Mouse (Mus musculus): ENCODE data around the gene Col4a2.

The Col4a2 gene

GRCm38 (mm10) chr8:11296282-11296943, 16.2 kb upstream of the Col4a2 start:
- DNase-seq (ENCODE audit: low read depth, low spot score) = no peak

DNA sequence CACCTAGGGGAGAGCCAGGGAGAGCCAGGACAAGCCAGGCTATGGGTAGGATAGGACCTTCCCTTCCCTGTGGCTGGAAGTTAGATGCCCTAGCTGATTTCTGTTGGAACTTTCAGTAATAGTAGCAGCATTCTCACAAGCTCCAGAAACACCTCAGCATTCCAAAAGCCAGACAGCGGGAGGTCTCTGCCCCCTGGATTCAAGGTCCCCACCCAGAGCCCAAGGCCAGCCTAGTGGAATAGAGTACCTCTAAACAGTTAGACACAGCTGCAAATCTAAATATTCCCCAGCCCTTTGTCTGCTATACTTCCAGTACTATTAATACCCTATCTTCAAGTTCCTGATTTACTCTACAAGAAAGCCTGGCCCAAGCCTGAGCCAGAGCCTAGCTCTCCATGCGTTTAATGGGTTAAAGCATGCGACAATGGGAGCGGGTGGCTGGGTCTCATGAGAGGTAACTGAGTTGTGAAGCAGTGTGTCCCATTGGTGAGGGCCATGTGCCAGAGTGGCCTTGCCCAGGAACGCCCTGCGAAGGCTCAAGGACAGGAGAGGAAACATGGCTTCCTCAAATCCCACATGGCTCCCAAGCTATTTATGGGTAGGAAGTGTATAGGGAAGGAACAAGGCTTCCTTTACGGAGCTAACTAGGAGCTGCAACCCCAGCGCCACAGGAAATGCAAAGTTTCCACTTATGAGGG, 15.3 kb upstream of the Col4a2 start:
- DNase-seq (ENCODE audit: low read depth, low spot score) = peak; percentile 64

GRCm38 (mm10) chr8:11298531-11299316, 13.9 kb upstream of the Col4a2 start:
- peak; percentile 34 for DNase-seq (ENCODE audit: low read depth, low spot score)

GRCm38 (mm10) chr8:11299317-11299602, 13.3 kb upstream of the Col4a2 start:
- DNase-seq (ENCODE audit: low read depth, low spot score) = no peak

- no peak for DNase-seq (ENCODE audit: low read depth, low spot score)
Measured at GRCm38 (mm10) chr8:11300436-11300835, 12.2 kb upstream of the Col4a2 start.

DNA sequence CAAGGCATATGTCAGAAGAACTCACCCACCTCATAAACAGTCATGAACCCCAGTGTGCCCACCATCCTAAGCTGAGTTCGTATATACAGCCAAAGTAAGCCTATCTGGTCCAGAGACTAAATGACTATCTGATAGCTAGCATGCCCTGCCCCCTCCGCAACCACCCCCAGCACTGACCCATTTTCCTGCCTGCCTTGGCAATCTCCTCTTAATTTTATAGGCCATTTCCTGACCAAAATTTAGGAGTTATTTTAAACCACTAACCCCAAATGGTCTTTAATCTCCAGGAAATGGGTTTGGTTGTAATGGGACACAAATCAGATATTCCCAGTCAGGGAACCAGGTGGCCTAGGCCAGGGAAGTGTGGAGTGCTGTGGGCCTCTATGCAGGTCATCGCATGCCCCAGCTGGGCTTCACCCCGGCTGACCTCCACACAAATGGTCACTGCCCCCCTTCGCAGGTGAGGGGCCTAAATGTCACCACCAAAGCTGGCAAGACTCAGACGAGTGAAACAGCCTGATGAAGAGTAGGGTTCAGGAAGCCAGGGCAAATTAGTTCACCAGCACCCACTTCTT, 8.5 kb upstream of the Col4a2 start:
- DNase-seq (ENCODE audit: low read depth, low spot score) = no peak

DNA sequence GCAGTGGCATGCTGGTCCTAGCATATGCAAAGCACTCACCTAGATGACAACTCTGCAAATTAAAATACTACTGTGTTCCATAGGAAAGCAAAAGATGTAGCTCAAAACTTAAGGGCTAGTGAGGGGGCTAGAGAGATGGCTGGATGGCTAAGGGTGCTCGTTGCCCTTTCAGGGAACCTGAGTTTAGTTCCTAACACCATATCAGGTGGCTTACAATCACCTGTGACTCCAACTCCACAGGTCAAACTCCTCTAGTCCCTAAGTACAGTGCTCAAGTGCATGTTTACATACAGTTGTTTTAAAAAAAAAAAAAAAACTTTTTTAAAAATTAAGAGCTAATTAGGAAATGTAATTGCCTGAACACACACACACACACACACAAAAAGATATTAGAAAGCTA, 7.1 kb upstream of the Col4a2 start:
- DNase-seq (ENCODE audit: low read depth, low spot score) = no peak

- no peak for DNase-seq (ENCODE audit: low read depth, low spot score)
Measured at GRCm38 (mm10) chr8:11307451-11307850, 5.2 kb upstream of the Col4a2 start.

- DNase-seq (ENCODE audit: low read depth, low spot score) = peak; percentile 47
Measured at GRCm38 (mm10) chr8:11308570-11308998, 4.0 kb upstream of the Col4a2 start.

GRCm38 (mm10) chr8:11309226-11309625, 3.4 kb upstream of the Col4a2 start:
- DNase-seq (ENCODE audit: low read depth, low spot score) = peak; percentile 45

GRCm38 (mm10) chr8:11310049-11310448, 2.6 kb upstream of the Col4a2 start:
- no peak for DNase-seq (ENCODE audit: low read depth, low spot score)

GRCm38 (mm10) chr8:11311681-11312348, 790 bp upstream of the Col4a2 start:
- no peak for DNase-seq (ENCODE audit: low read depth, low spot score)

GRCm38 (mm10) chr8:11313176-11314111, 839 bp downstream of the Col4a2 start:
- peak; percentile 53 for DNase-seq (ENCODE audit: low read depth, low spot score)

DNA sequence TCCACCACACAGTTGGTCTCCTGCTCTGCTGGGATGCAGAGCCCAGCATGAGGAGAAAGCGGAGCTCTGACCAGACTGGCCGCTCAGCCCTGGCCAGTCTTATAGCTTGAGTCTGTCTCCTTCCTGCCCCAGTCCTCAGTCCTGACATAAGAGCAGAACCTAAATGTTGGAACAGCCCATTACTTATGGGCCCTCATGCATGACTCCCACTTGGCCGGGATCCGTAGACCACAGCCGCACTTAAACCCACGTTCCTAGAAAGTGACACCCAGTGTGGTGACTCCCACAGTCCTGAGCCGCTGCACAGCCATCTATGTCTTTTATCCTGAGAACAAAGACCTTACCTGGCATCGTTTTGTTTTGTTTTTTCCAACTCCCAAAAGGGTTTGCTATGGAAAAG, 2.0 kb downstream of the Col4a2 start:
- DNase-seq (ENCODE audit: low read depth, low spot score) = no peak

GRCm38 (mm10) chr8:11315179-11315943, 2.8 kb downstream of the Col4a2 start:
- DNase-seq (ENCODE audit: low read depth, low spot score) = no peak

DNA sequence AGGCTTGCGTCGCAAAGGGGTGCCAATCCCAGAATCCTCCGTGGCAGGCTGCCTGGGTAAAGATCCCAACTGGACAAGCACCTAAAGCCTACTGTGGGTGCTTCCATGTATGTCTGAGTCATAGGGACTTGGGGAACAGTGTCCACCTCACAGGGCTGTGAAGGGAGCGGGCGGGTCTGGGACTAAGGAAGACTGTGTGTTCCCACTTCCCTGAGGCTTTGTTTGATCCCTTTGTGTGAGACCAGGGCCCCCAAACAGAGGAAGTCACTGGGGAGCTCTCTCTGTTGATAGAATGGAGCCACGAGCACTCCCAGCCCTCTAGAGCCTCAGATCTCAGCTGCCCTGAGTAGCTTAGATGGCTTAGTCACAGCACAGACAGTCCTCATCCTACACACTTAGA, 3.5 kb downstream of the Col4a2 start:
- DNase-seq (ENCODE audit: low read depth, low spot score) = no peak

- DNase-seq (ENCODE audit: low read depth, low spot score) = no peak
Measured at GRCm38 (mm10) chr8:11319405-11319804, 6.8 kb downstream of the Col4a2 start.

GRCm38 (mm10) chr8:11321841-11322240, 9.2 kb downstream of the Col4a2 start:
- no peak for DNase-seq (ENCODE audit: low read depth, low spot score)

DNA sequence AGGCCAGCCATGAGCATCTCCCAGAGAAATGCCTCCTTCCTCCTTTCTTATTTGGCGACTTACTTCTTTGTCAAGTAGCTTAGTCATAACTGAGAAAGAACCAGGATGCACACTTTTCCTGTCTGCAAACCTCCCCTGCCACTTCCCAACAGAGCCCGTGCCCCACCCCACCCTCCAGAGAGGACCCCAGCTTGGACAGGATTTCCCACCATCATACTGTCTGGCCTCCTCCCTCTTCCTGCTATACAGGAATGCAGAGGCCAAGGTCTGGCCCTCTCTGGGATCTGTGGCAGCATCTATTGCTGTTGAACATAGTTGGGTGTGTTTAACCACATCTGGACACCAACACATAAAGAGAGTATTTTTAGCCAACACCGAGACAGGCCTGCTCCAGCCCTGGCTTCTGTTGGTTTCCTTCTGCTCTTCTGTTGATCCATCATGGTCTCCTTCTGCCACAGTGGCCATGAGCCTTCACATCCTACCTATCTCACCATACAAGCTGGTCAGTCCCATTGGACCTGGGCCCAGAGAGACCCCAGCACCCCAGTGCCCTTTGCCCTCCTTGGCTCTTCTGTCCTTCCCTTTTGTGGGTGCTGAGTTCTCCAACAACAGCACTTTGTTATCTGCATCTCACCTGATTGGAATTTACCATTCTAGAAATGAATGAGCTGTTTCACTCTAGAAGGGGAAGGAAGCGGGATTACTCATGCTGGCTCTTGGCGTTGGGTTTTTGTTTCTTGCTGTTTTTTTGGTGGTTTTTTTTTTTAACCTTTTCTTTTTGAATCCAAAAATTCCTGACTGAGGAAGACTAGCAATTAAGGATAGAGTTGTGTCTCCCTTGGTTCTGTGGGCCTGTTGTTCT, 10.3 kb downstream of the Col4a2 start:
- no peak for DNase-seq (ENCODE audit: low read depth, low spot score)

Data from ES-CJ7 (cell line).